In genomic region chr1:143653646-143654045, GRCm38 (mm10) we compare ENCODE assay signal across 13 mouse cellular contexts. TPM values are rescaled to one million over a fixed set of nuclear protein-coding genes. Genes with fewer than 3 reads are reported as not detected.
"Had no signal": no experiment of that assay in that cellular context is flagged by ENCODE, and none has a peak within 500 bp of the region (broad histone marks: within the 10 kb centered on the region; RNA-seq: fewer than 3 reads in every experiment).

No protein-coding gene starts in this region.

- H3K4me1 ChIP-seq: kidney, embryonic 15.5 days; limb, embryonic 12.5 days; lung, embryonic 15.5 days; midbrain, embryonic 13.5 days; neural tube, embryonic 15.5 days had no signal

- H3K27me3 ChIP-seq: kidney, embryonic 15.5 days; limb, embryonic 12.5 days; liver, embryonic 13.5 days; lung, embryonic 15.5 days; midbrain, embryonic 13.5 days; neural tube, embryonic 15.5 days had no signal

- H3K4me3 ChIP-seq: kidney, embryonic 15.5 days; limb, embryonic 12.5 days; liver, embryonic 13.5 days; lung, embryonic 15.5 days; midbrain, embryonic 13.5 days; neural tube, embryonic 15.5 days had no signal

- DNase-seq: kidney, postnatal 14 days; liver; liver, embryonic 13.5 days; liver, postnatal 0 days; lung, postnatal 14 days; thymus, postnatal 25 days had no signal

- H3K9me3 ChIP-seq: kidney, embryonic 15.5 days; limb, embryonic 12.5 days; liver, embryonic 13.5 days; lung, embryonic 15.5 days; midbrain, embryonic 13.5 days; neural tube, embryonic 15.5 days had no signal

- H3K9ac ChIP-seq: kidney, embryonic 15.5 days; limb, embryonic 12.5 days; liver, embryonic 13.5 days; liver, postnatal 0 days; lung, embryonic 15.5 days; midbrain, embryonic 13.5 days; neural tube, embryonic 15.5 days had no signal

- H3K27ac ChIP-seq: kidney, embryonic 15.5 days; limb, embryonic 12.5 days; liver, embryonic 13.5 days; lung, embryonic 15.5 days; macrophage; midbrain, embryonic 13.5 days; neural tube, embryonic 15.5 days; stomach, postnatal 0 days had no signal

RNA-seq across cellular contexts. Expression of gene B3galt2, which starts 13.2 kb away (rescaled TPM):
- polyA plus RNA-seq: macrophage had no signal
